Mouse (Mus musculus): Measurements from ENCODE around the gene Xpo5. TPM values are rescaled to one million over a fixed set of nuclear protein-coding genes. Genes with fewer than 3 reads are reported as not detected.

Xpo5 gene
- 10 to 100 TPM; 38.6 to 41.9 TPM for total RNA-seq (2021)
- long read RNA-seq, experiment 1, full-length matches to known transcripts, result 13 of 26 reads
- long read RNA-seq, experiment 1, partial matches to known transcripts, result 10 of 26 reads
- long read RNA-seq, experiment 1, other reads (novel, unspliced or antisense), result 3 of 26 reads
- long read RNA-seq, experiment 2, full-length matches to known transcripts, result 3 of 15 reads
- long read RNA-seq, experiment 2, partial matches to known transcripts, result 8 of 15 reads
- long read RNA-seq, experiment 2, other reads (novel, unspliced or antisense), result 4 of 15 reads

DNA sequence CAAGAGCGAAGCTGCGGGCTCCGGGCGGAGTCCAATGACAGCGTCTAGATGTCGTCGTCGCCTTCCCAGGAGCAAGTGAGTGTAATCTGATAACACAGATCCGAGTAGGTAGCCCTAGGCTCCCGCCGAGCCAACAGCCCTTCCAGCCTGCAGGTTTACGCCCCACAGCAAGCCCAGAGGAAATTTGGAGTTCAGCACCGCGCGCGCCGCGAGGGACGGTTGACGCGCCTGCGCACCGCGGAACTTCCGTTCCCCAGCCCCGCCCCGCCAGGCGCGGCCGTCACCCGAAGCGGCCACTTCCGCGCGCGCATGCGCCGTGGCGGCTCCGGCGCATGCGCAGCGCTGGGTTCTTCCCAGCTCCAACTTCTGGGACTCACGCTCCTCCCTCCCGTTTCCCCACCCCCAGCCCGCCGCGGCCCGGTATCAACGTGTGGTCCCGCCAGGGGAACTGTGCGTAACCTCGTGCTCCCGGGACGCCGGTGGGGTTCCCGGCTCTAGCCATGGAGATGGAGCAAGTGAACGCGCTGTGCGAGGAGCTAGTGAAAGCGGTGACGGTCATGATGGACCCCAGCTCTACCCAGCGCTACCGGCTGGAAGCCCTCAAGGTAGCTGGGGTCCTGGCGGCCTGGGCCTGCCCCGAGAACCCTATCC is at the start of gene Xpo5, which contains the start of gene Polh:
TSS of gene Xpo5 (plus strand) at position 362 of the 651 bp plus-strand sequence.
TSS of gene Polh (minus strand) at position 225 of the 651 bp plus-strand sequence.
- peak; percentile 83 to 94 for DNase-seq (ENCODE audit: low spot score in 2 of 2)

DNA sequence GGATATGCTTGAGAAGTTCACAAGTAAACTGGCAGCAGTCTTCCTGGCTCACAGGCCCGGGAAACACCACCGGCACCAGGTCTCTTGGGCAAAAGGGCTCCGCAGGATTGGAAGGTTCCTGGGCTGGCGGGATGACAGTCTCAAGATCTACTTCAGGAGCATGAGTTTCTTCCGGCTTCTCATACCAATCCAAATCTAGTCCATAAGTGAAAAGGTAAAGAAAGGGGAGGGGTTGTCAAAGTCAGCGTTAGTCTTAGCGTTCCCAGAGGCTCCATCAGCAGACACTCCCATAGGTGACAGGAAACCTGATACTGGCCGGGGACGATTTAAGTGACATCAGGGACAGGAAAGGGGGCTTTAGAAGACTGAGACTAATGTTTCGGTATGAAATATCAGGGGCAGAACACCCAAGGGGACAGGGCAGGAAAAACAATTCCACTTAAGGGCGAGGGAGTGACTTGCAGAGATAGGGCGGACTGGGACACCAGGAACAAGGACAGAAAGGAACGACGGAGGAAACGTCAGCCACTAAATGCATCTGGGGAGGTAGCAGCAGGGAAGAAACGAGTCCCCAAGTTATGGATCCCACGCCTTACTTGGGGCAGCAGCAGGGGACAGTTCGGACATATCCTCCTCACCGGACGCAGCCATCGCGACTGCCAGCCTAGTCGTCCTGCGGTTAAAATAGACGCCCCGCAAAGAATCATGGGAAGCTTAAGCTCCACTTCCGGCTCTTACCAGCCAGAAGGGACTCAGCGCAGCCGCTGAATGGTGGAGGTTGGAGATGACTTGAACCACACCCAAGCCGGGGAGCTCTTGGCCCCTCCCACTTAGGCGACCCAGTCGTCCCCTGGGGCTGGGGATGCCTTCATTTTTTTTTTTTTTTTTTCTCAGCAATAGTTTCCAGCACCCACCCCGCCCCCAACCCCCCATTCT is 49.5 kb upstream of the Xpo5 start, which contains the start of gene Mad2l1bp:
TSS of gene Mad2l1bp (minus strand) at position 707 of the 936 bp plus-strand sequence.
- DNase-seq (ENCODE audit: low spot score in 2 of 2), result peak; percentile 88 to 89

DNA sequence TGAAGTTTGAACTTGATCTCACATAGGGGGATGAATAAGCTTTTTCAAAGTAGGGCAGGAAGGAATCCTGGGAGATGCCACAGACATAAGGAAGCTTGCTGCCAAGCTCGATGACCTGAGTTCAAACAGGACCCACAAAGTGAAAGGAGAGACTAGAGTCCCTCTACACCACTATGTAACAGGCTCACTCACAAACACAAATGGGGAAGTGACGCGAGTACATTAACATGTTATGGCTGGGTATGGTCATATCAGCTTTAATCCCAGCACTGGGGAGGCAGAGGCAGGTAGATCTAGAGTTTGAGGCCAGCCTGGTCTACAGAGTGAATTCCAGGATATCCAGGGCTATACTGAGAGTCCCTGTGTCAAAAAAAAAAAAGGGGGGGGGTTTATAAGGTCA is 48.2 kb upstream of the Xpo5 start:
- DNase-seq (ENCODE audit: low spot score in 2 of 2), result no peak

DNA sequence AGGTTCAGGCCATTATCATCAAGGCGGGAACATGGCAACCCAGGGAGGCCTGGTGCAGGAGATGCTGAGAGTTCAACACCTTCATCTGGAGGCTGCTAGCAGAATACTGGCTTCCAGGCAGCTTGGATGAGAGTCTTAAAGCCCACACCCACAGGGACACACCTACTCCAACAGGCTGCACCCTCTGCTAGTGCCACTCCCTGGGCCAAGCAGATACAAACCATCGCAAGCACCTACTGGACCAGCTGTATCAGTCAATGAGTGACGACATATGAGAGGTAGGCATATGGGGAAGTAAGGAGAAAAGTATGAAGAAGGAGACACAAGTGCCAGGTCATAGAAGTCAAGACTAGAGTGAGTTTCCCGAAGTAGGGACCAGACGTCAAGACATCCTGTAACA is 45.9 kb upstream of the Xpo5 start:
- DNase-seq (ENCODE audit: low spot score in 2 of 2), result no peak

DNA sequence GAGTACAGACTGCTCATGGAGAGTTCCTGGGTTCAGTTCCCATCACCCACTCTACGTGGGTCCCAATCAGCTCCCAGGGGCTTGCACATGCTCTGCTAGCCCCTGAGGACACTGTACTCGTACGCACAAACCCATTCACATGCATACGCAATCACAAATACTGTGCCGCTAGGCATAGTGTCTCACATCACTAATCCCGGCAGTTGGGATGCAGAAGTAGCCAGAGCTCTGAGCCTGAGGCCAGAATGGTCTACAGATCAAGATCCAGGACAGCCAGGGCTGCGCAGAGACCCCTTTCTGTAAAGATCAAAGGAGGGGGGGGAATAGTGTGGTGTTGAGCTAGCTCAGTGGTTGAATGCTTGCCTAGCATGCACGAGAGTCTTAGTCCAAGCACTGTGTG is 45.5 kb upstream of the Xpo5 start:
- DNase-seq (ENCODE audit: low spot score in 2 of 2), result no peak

DNA sequence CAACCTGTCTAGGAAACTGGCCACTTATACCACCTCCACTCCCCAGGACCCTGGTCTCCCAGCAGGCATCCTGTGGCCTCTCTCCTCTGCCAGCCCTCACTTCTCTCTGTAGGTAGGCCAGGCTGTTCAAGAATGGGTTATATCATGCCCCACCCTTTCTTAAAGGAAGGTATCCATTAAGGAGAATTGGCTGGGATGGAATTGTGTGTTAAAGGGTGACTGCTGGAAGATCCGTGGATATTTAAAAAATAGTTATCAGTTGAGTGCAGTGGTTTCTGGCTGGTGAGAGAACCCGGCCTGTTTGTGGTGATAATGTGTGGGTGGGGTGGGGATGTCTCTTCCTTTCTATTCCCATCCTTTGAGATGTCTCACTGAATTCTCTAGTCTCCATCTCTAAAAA is 43.3 kb upstream of the Xpo5 start:
- DNase-seq (ENCODE audit: low spot score in 2 of 2), result no peak

DNA sequence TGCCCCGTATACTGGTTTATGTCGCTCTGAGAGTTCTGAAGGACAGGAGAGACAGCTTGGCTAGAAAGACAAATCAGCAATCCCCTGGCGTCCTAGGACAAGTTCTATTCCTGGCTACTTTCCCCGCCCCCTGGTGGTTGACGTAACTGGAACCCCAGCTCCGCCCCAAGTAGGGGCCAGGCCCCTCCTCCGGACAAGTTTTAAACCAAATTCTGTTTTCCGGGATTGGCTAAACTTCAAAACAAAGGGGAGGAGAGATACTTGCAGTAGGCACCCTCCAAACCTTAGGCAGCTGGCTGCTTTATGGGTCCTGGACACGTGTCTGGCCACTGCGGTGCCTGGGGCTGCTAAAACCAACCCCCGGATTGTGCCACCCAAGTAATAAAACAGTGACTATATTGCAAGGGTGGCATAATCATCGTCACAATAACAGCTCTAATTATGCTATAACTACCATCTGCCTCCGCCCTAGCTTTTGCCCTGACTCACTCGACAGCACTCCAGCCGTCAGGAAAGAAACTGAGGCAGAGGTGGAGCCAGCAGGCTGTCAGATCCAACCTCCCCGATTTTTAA is 42.4 kb upstream of the Xpo5 start:
- peak; percentile 79 to 83 for DNase-seq (ENCODE audit: low spot score in 2 of 2)

DNA sequence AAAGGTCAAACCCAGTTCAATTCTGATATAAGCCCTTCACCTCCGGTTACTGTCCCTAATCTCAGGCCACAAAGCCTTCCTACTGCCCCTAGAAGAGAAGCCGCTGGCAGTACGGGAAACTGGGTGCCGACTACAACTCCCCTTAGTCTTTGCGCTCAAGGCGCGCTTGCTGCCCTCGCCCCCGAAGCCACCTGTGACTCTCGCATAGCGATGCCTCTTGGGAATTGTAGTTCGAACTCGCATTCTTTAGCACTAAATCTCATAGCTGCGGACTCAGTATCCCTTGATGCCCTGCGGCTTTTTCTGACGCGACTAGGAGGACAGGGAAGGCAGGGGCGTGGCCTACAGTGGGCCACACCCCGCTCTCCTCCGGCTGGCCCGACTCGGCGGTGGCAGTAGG is 41.9 kb upstream of the Xpo5 start, which contains the start of gene Gtpbp2:
TSS of gene Gtpbp2 (plus strand) at position 347 of the 400 bp plus-strand sequence.
- DNase-seq (ENCODE audit: low spot score in 2 of 2), result peak; percentile 93 to 96

DNA sequence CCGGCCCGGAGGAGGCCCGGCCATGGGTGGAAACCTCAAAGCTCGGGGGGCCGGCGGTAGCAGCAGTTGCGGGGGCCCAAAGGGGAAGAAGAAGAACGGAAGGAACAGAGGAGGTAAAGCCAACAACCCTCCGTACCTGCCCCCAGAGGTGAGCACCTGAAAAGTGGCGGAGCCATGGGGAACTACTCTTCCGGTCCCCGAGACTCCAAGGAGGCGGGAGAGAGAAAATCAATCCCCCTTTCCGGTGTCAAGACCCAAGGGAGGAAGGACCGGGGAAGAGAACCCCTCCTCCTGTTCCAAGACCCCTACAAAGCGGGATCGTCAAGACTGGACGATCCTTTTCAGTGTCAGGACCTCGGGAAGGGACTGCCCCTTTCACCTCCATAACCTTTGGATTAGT is 41.4 kb upstream of the Xpo5 start:
- peak in 1 of 2 experiments; percentile 14 for DNase-seq (ENCODE audit: low spot score in 2 of 2)

DNA sequence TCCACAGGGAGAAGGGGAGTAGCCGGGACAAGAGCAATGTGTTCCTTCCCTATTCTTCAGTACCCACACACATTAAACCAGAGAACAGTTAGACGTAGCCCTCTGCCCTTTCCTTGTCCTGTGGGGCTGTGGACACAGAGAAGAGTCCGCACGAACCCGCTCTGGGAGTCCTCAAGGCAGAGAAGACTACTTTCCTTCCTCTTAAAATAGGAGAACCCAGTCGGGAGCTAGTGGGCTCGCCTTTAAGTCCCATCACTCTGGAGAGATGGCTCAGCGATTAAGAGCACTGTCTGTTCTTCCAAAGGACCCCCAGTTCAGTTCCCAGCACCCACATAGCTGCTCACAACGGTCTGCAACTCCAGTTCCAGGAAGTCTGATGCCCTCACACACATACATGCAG is 40.9 kb upstream of the Xpo5 start:
- DNase-seq (ENCODE audit: low spot score in 2 of 2), result no peak

DNA sequence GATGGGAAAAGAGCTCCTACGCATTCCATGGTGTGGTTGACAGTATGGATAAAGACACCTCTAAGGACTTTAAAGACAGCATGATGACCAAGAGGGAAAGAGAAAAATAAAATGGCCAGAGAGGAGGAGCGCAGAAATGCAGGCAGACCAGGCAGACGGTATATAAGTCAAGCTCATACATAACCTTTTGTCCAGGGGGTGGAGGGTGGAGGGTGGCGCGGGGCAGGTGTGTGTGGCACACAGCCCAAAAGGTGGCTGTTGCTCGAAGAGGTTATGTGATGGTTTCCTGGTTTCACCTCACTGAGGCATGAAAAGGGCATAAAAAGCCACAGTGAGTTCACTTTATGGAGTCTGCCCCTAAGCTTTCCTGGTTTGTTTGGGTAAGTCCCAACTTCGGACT is 40.0 kb upstream of the Xpo5 start:
- DNase-seq (ENCODE audit: low spot score in 2 of 2), result no peak

DNA sequence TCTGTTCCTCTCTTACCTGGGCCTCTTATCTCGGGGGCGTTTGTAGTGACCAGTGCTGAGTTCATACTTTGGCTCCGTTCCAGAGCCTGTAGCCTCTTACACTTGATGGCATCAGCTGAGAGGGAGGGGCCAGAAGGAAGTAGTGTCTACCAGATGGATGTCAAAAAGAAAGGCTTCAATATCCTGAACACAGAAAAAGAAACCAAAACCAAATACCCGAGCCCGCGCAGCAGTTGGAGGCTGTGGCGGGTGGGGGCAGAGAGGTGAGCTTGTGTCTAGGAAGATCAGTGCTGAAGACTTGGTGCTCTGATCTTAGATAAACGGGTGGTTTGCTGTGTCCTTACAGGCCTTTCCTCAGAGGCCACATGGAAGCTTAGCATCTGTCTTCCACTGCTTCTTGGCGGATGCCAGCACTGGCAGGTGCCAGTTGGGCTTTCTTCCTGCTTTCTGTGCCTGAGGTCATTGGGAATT is 39.6 kb upstream of the Xpo5 start:
- no peak for DNase-seq (ENCODE audit: low spot score in 2 of 2)

DNA sequence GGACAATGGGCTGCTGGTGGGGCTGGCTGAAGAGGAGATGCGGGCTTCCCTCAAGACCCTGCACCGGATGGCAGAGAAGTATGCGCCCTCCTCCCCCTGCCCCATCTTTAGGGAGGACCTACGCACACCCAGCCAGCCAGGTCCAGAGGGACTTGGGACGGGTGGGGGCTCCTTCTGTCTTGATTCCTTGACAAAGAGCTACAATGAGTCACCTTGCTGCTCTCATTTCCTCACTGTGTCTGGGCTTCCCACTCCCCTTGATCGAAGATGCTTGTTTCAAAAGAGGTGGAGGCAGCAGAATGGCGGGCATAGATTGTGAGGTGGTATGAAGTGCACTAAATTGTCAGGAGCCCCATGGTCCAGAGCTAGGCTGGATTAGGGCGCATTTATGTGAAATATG is 38.3 kb upstream of the Xpo5 start:
- no peak for DNase-seq (ENCODE audit: low spot score in 2 of 2)

DNA sequence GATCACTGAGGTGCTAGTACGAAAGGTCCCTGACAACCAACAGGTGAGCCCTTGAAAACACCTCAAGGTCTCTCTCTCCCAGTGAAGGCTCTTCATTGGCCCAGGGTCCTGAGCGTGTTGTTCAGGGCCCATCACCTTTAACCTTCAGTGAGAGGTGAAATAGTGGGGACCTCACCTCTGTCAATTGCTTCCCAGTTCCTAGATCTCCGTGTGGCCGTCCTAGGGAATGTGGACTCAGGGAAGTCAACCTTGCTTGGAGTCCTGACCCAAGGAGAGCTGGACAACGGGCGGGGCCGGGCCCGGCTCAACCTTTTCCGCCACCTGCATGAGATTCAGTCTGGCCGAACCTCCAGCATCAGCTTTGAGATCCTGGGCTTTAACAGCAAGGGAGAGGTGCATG is 37.8 kb upstream of the Xpo5 start:
- no peak for DNase-seq (ENCODE audit: low spot score in 2 of 2)

DNA sequence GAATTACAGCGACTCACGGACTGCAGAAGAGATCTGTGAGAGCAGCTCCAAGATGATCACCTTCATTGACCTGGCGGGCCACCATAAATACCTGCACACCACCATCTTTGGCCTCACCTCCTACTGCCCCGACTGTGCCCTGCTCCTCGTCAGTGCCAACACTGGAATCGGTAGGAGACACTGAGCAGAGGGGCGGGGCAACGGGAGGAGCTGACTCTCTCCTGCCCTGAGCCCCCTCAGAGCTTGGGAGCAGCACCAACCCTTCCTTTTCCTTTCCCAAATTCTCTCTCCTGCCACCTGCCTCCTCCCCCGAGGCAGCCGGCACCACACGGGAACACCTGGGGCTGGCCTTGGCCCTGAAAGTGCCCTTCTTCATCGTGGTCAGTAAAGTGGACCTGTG is 37.1 kb upstream of the Xpo5 start:
- DNase-seq (ENCODE audit: low spot score in 2 of 2), result no peak

DNA sequence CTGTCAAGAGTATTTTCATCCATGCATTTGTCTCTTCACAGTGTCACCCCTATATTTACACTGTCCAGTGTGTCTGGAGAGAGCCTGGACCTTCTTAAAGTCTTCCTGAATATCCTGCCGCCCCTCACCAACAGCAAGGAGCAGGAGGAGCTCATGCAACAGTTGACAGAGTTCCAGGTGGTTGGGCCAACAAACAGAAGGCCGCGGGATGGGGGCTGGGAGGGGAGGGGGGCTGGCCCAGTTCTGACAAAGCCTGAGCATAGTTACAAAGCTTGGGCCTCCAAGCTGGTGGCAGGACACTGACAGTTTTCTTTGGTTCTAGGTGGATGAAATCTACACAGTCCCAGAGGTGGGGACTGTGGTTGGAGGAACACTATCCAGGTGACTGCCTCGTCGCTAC is 36.3 kb upstream of the Xpo5 start:
- no peak for DNase-seq (ENCODE audit: low spot score in 2 of 2)

DNA sequence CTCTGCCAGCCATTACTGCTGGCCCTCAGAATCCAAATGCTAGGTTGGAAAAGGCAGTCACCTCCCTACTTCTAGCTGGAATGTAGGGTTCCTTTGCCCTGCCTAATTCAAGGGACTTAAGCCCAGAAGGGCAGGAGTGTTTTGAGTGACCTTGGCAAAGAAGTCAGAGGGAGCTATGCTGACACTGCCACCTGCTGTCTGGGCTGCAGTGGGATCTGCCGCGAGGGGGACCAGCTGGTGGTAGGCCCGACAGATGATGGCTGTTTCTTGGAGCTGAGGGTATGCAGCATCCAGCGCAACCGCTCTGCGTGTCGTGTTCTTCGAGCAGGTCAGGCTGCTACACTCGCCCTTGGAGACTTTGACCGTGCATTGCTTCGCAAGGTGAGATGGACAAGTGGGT is 35.6 kb upstream of the Xpo5 start:
- DNase-seq (ENCODE audit: low spot score in 2 of 2), result no peak

DNA sequence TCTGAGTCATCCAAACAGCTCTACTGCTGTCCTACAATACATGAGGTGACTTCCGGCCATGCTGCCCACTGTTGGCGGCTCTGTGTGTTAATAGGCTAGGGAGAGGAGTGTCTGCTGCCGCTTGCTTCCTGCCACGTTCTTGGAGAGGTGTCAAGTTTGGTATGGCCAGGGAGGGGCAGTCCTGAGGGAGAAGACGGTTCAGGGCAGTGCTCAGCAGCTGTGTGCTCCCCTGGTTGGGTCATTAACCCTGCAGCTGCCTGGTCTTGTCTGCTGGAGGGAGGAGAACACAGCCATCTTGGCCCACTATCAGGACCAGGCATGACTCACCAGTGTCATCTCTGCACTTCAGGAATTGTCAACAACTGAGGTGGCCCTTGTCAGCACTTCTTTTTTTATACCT is 34.3 kb upstream of the Xpo5 start:
- DNase-seq (ENCODE audit: low spot score in 2 of 2), result no peak

DNA sequence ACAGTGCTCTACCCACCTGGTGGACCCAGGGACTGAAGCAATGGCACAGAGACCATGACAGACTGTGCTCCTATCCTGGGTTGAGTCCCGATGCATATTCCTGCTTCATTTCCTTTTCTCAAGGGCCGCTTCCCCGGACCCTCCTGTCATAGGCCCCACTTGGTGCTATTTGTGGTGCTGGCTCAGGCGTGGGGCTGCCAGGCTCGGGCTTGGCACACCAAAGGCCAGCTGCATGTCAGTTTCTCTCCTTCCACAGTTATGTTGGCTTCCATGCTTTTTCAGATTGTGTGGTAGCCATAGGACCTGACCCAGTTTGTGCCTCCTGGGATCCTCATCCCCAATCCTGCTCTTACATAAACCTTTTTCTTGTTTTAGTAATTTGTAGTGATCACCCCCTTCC is 33.8 kb upstream of the Xpo5 start:
- no peak for DNase-seq (ENCODE audit: low spot score in 2 of 2)

DNA sequence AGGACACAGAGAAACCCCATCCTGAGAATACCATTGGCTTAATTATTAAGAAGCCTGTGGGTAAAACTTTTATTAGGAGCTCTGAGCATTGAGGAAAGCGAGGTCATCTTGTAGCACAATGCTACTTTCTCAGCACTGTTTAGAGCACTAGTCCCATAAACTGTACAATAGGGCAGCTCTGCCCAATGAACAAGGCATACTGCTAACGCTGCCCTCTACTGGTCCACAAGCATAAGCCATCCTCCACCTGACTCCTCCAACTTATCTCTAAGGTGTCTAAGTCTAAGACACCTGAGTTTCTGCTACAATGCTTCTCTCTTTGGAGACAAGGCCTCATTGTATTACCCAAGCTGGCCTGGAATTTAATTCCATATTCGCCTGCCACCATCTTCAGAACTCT is 32.0 kb upstream of the Xpo5 start:
- no peak for DNase-seq (ENCODE audit: low spot score in 2 of 2)

DNA sequence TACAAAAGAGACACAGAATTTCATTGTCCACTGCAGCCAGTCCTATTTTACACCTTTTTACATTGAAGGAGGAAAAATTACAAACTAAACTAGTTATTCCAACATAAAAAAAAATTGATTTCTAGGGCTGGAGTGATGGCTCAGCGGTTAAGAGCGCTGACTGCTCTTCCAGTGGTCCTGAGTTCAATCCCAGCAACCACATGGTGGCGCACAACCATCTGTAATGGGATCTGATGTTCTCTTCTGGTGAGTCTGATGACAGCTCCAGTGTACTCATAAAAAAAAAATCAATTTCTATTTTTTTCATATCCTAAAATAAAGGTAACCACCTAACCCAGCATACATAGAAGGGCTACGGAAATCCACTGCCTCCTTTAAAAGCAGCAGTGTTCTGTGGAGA is 20.3 kb upstream of the Xpo5 start:
- no peak for DNase-seq (ENCODE audit: low spot score in 2 of 2)
